Mouse (Mus musculus) heart, postnatal 0 days (tissue): ENCODE data around the gene Nsa2.
"Not testable (repeated sequence)": the region's sequence is repeated elsewhere in the genome, so short reads cannot be mapped to it uniquely, and the experiment has no call there.

ENCODE experiments used
- CTCF ChIP-seq: IDR thresholded peaks from 2 replicates; pipeline ENCODE4 v1.5.1; 2016; ENCODE audit warnings: antibody characterized with exemption, control low read depth, low read depth
- EP300 ChIP-seq: IDR thresholded peaks from 2 replicates; pipeline ENCODE4 v1.6.1; 2016; ENCODE audit warnings: antibody characterized with exemption, low read depth

DNA sequence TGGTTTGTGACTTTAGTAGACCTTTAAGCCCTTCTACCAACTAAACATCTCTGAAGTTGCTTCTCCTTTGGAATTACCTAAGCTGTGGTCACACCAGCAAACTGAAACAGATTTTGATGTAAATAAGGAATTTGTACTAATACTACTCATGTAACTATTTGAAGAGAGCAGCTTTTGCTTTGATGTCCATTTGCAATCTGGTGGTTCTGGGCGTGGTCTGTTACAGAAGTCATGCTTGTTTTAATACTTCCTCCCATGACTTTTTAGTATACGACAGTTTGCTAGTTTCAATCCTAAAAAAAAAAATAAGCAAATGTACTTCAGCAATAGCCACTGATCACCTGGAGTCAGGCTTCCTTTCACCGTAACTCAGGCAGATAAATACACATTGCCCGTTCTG, 8.1 kb downstream of the Nsa2 start:
- TF ChIP-seq CTCF, EP300: not testable (repeated sequence)
